34 mouse cellular contexts compared by ENCODE assay signal in genomic region chr12:53948826-53949225, GRCm38 (mm10).
DNase-seq lines count a peak whose midpoint lies in the region; ATAC-seq and TF ChIP-seq lines count a peak whose summit lies in the region.
"Had no signal": no experiment of that assay in that cellular context is flagged by ENCODE, and none has a peak within 500 bp of the region (broad histone marks: within the 10 kb centered on the region; RNA-seq: fewer than 3 reads in every experiment).

No protein-coding gene starts in this region.

- H3K27me3 ChIP-seq in C2C12 (ENCODE audit: control insufficient read depth, insufficient read depth, insufficient read length): no peaks in the 10 kb centered on the region
- no peaks in the 10 kb centered on the region for H3K27me3 ChIP-seq in forebrain, embryonic 15.5 days
- no peaks in the 10 kb centered on the region for H3K27me3 ChIP-seq in hindbrain, embryonic 16.5 days (replicated peaks; ENCODE audit: control insufficient read depth, insufficient read depth, low read length)
- H3K27me3 ChIP-seq: CH12.LX; embryonic facial prominence, embryonic 15.5 days; heart, embryonic 13.5 days; intestine, embryonic 15.5 days; limb, embryonic 12.5 days; liver, embryonic 15.5 days; neural tube, embryonic 12.5 days; Patski; stomach, embryonic 15.5 days had no signal

- no peak for TF ChIP-seq CTCF in C2C12 (IDR thresholded peaks at IDR 0.05; ENCODE audit: control insufficient read depth, insufficient read depth, insufficient read length)

- no peaks in the 10 kb centered on the region for H3K79me3 ChIP-seq in C2C12 (ENCODE audit: low read depth)

- H3ac ChIP-seq in C2C12 (ENCODE audit: control insufficient read depth, insufficient read length, low read depth): no peak overlapping the region

- H3K9ac ChIP-seq in forebrain, embryonic 15.5 days (replicated peaks): no peak overlapping the region
- H3K9ac ChIP-seq in hindbrain, embryonic 16.5 days (ENCODE audit: low read depth, low read length): no peak overlapping the region
- H3K9ac ChIP-seq: embryonic facial prominence, embryonic 15.5 days; heart, embryonic 13.5 days; intestine, embryonic 15.5 days; limb, embryonic 12.5 days; liver, embryonic 15.5 days; lung, embryonic 14.5 days; neural tube, embryonic 12.5 days; stomach, embryonic 15.5 days had no signal

- H3K79me2 ChIP-seq in C2C12 (ENCODE audit: control insufficient read depth, insufficient read depth): no peaks in the 10 kb centered on the region

- no peak overlapping the region for H3K4me3 ChIP-seq in C2C12 (ENCODE audit: insufficient read depth, poor library complexity, severe bottlenecking)
- H3K4me3 ChIP-seq in forebrain, embryonic 15.5 days: no peak overlapping the region
- H3K4me3 ChIP-seq in hindbrain, embryonic 16.5 days (ENCODE audit: low read length): no peak overlapping the region
- H3K4me3 ChIP-seq: embryonic facial prominence, embryonic 10.5 days; embryonic facial prominence, embryonic 15.5 days; gastrocnemius, adult 2 months; heart, embryonic 13.5 days; intestine, embryonic 15.5 days; layer of hippocampus, adult 2 months; left cerebral cortex, adult 2 months; limb, embryonic 12.5 days; liver, embryonic 15.5 days; neural tube, embryonic 12.5 days; stomach, embryonic 15.5 days had no signal

- DNase-seq in adrenal gland, adult 8-10 months: peak; percentile 7
- no peak for DNase-seq in adrenal gland, postnatal 25 days
- peak; percentile 5 for DNase-seq in adrenal gland, postnatal 14 days
- no peak for DNase-seq in frontal cortex, postnatal 10 days (ENCODE audit: low spot score in 2 of 2)
- DNase-seq: B cell, adult 2 months; cerebellum, adult 8-10 months; cerebellum, postnatal 25 days; gastrocnemius, adult 2 months; heart, postnatal 10 days; kidney, adult 2 months; kidney, postnatal 36 days; lung, embryonic 14.5 days; lung, postnatal 14 days; right cerebral cortex, postnatal 14 days; thymus, adult 18-20 months; thymus, postnatal 36 days had no signal

- H3K36me3 ChIP-seq in C2C12 (ENCODE audit: control insufficient read depth, insufficient read depth): no peaks in the 10 kb centered on the region
- no peaks in the 10 kb centered on the region for H3K36me3 ChIP-seq in forebrain, embryonic 15.5 days
- H3K36me3 ChIP-seq in hindbrain, embryonic 16.5 days (ENCODE audit: control insufficient read depth, insufficient read depth, low read length): no peaks in the 10 kb centered on the region
- H3K36me3 ChIP-seq: embryonic facial prominence, embryonic 10.5 days; embryonic facial prominence, embryonic 15.5 days; heart, embryonic 13.5 days; intestine, embryonic 15.5 days; limb, embryonic 12.5 days; liver, embryonic 15.5 days; neural tube, embryonic 12.5 days; stomach, embryonic 15.5 days had no signal

- 0 out of 2 replicates have a peak, but pooled peaks cover 4% of the 10 kb centered on the region for H3K4me1 ChIP-seq in forebrain, embryonic 15.5 days
- no peaks in the 10 kb centered on the region; the same call in none of the 2 replicates for H3K4me1 ChIP-seq in hindbrain, embryonic 16.5 days (ENCODE audit: control insufficient read depth, insufficient read depth, low read depth, low read length)
- H3K4me1 ChIP-seq: embryonic facial prominence, embryonic 15.5 days; heart, embryonic 13.5 days; intestine, embryonic 15.5 days; limb, embryonic 12.5 days; liver, embryonic 15.5 days; neural tube, embryonic 12.5 days; stomach, embryonic 15.5 days had no signal

- H3K9me3 ChIP-seq in forebrain, embryonic 15.5 days: no peaks in the 10 kb centered on the region
- H3K9me3 ChIP-seq in hindbrain, embryonic 16.5 days (ENCODE audit: control insufficient read depth, low read length): no peaks in the 10 kb centered on the region
- H3K9me3 ChIP-seq: embryonic facial prominence, embryonic 10.5 days; embryonic facial prominence, embryonic 15.5 days; heart, embryonic 13.5 days; intestine, embryonic 15.5 days; limb, embryonic 12.5 days; liver, embryonic 15.5 days; neural tube, embryonic 12.5 days; stomach, embryonic 15.5 days had no signal

- 78% methylated on average over 2 of the region's 2 CpGs for WGBS in forebrain, embryonic 15.5 days
- 50% methylated on average over 2 of the region's 2 CpGs for WGBS in hindbrain, embryonic 16.5 days

- no peak overlapping the region for H3K27ac ChIP-seq in forebrain, embryonic 15.5 days (replicated peaks)
- no peak overlapping the region for H3K27ac ChIP-seq in hindbrain, embryonic 16.5 days (ENCODE audit: low read depth, low read length)
- H3K27ac ChIP-seq: embryonic facial prominence, embryonic 10.5 days; embryonic facial prominence, embryonic 15.5 days; gastrocnemius, adult 2 months; heart, embryonic 13.5 days; hindbrain, postnatal 0 days; intestine, embryonic 15.5 days; left cerebral cortex, adult 2 months; limb, embryonic 12.5 days; liver, embryonic 15.5 days; neural tube, embryonic 12.5 days; stomach, embryonic 15.5 days had no signal

- H3K4me2 ChIP-seq in forebrain, embryonic 15.5 days (replicated peaks): no peak overlapping the region
- H3K4me2 ChIP-seq in hindbrain, embryonic 16.5 days (ENCODE audit: low read length): no peak overlapping the region
- H3K4me2 ChIP-seq: embryonic facial prominence, embryonic 15.5 days; heart, embryonic 13.5 days; intestine, embryonic 15.5 days; limb, embryonic 12.5 days; liver, embryonic 15.5 days; lung, embryonic 14.5 days; neural tube, embryonic 12.5 days; stomach, embryonic 15.5 days had no signal

- no peak for ATAC-seq in forebrain, embryonic 15.5 days (replicated peaks)
- ATAC-seq in hindbrain, embryonic 16.5 days: no peak
- ATAC-seq: forebrain, embryonic 14.5 days; hindbrain, postnatal 0 days; intestine, embryonic 15.5 days; midbrain, embryonic 16.5 days; Patski had no signal

TF ChIP-seq in C2C12, 6 proteins besides CTCF, POLR2A, EP300 and RAD21:
- peak; percentile 19 for TF ChIP-seq FOSL1 (IDR thresholded peaks at IDR 0.05; ENCODE audit: insufficient read depth, low read length, poor library complexity, severe bottlenecking)
- no peak for TF ChIP-seq CEBPB (IDR thresholded peaks at IDR 0.05; ENCODE audit: low read depth)

Comparison
In these comparisons a context has a peak if more than half of its experiments do, and no peak if none do; other contexts are left out.
1. DNase-seq: peak in adrenal gland, adult 8-10 months (single experiment) and adrenal gland, postnatal 14 days (single experiment); none in adrenal gland, postnatal 25 days (single experiment) and frontal cortex, postnatal 10 days (0 of 2).